Mouse (Mus musculus) midbrain, embryonic 10.5 days (tissue): Measurements from ENCODE around the gene Gm10985. TPM values are rescaled to one million over a fixed set of nuclear protein-coding genes. Genes with fewer than 3 reads are reported as not detected.

ENCODE experiments used
- DNase-seq: peaks from one replicate; pipeline ENCODE4 v3.0.0-alpha.2; 2017; ENCODE audit warnings: low spot score
- H3K27ac ChIP-seq: fragments of 300-500 bp; sonication (generic); replicated peaks from 2 replicates; pipeline ENCODE4 v1.5.1; 2016; ENCODE audit warnings: mild to moderate bottlenecking
- H3K27me3 ChIP-seq: fragments of 300-500 bp; sonication (generic); 2 replicates; pipeline ENCODE4 v1.6.1; 2016; ENCODE audit warnings: low read depth, mild to moderate bottlenecking; ENCODE audit not compliant: poor library complexity, severe bottlenecking
- H3K36me3 ChIP-seq: fragments of 300-500 bp; sonication (generic); 2 replicates; pipeline ENCODE4 v1.6.1; 2016; ENCODE audit warnings: mild to moderate bottlenecking, moderate library complexity
- H3K4me1 ChIP-seq: fragments of 300-500 bp; sonication (generic); 2 replicates; pipeline ENCODE4 v1.6.1; 2016
- H3K4me3 ChIP-seq: fragments of 300-500 bp; sonication (generic); 2 replicates; pipeline ENCODE4 v1.5.1; 2016; ENCODE audit warnings: mild to moderate bottlenecking, moderate library complexity
- H3K9me3 ChIP-seq: fragments of 300-500 bp; sonication (generic); replicated peaks from 2 replicates; pipeline ENCODE4 v1.6.1; 2016; ENCODE audit warnings: mild to moderate bottlenecking
- WGBS: fragments of 180-500 bp; shearing (Covaris S2); methylation state at CpG from one replicate; pipeline ENCODE4 v1.1.7; 2016; 5-methylcytosine and 5-hydroxymethylcytosine counted together
- polyA plus RNA-seq: library from polyadenylated mRNA; unstranded; fragments of >200 nt; fragmentation: Nextera tagmentation; extraction: Ambion mirVana; gene quantifications from 2 replicates; pipeline ENCODE4 v1.2.1, GENCODE M21; 2016

The Gm10985 gene
- polyA plus RNA-seq, 1 experiment from 2014 or later: not detected

DNA sequence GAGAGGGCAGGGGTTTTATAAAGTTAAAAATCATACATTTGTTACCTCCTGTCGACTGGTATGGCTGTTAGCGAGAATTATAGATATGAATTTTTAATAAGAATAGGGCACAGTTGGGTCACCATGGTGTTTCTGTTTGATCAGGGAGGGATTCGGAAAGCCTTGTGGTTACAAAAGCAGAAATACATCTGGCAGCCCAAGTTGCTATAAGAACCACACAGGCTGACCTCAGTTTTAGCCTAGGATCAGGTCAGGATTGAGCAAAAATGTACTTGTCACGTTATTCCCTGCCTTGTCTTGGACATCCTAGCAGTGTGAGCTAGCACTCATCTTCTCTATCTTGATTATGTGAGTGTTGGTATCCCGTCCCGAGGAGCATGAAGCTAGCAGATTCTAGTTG is 25.6 kb downstream of the Gm10985 start:
- no peaks in the 10 kb centered on the region for H3K36me3 ChIP-seq
- no peak for DNase-seq
- WGBS: 80% methylated on average over 6 of the region's 6 CpGs
- H3K4me3 ChIP-seq: no peak overlapping the region
- H3K27ac ChIP-seq: no peak overlapping the region
- peaks cover 13% of the 10 kb centered on the region for H3K4me1 ChIP-seq
- H3K9me3 ChIP-seq: no peaks in the 10 kb centered on the region
- H3K27me3 ChIP-seq: no peaks in the 10 kb centered on the region

DNA sequence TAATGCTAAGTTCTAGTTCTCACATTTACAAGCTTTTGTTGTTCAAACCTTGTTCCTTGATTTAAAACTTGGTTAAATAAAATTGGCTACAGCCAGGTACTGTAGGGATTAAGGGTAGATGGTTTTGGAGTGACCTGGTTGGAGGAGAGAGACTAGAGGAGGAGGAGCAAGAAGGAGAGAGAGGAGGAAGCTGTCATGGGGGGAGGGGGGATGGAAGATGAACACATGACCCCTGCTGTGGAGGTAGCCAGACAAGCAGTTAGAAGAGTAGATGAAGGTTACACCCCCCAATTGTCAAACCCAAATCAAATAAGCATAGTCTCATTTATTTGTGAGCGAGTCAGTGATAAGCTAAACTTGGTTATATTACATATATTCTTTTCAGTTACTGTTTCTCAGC is 26.7 kb downstream of the Gm10985 start:
- no peak overlapping the region for H3K4me3 ChIP-seq
- no peaks in the 10 kb centered on the region for H3K36me3 ChIP-seq
- peaks cover 13% of the 10 kb centered on the region for H3K4me1 ChIP-seq
- H3K27ac ChIP-seq: no peak overlapping the region
- H3K9me3 ChIP-seq: no peaks in the 10 kb centered on the region
- no peaks in the 10 kb centered on the region for H3K27me3 ChIP-seq
- DNase-seq: no peak
- WGBS: 80% methylated on average over 1 of the region's 1 CpGs

- H3K4me1 ChIP-seq: no peaks in the 10 kb centered on the region
- H3K27me3 ChIP-seq: no peaks in the 10 kb centered on the region
- DNase-seq: no peak
- no peak overlapping the region for H3K27ac ChIP-seq
- WGBS: 93% methylated on average over 12 of the region's 12 CpGs
- H3K4me3 ChIP-seq: no peak overlapping the region
- H3K36me3 ChIP-seq: no peaks in the 10 kb centered on the region
- no peaks in the 10 kb centered on the region; the same call in 1 of the 2 replicates for H3K9me3 ChIP-seq
These were observed 46.0 kb downstream of the Gm10985 start for GRCm38 (mm10) chr3:53890619-53891540.

Other genes starting within 250 kb of the Gm10985 start
- 3.3 and 4.4 TPM in 2 replicates for gene Frem2, start 187.7 kb upstream of the Gm10985 start, polyA plus RNA-seq
- gene Ufm1, start 18.7 kb downstream of the Gm10985 start, polyA plus RNA-seq: 96.2 and 112 TPM in 2 replicates